Mouse (Mus musculus) CH12.LX (cell line): ENCODE measurements at regions not wholly inside any gene's neighbourhood (a gene's known extent, or its start where the extent isn't known, plus 50 kb on each side); places are given as distances from the start of the nearest gene placed in this dataset.

ENCODE experiments used
- CTCF ChIP-seq, 2 experiments: IDR thresholded peaks in 1 of 2; conservative IDR thresholded peaks in 1 of 2; 2 replicates each; pipeline ENCODE4 v1.5.1; 2011 to 2012; ENCODE audit warnings: low read depth in 2 of 2, low read length in 2 of 2, improper control_type of control experiment in 1 of 2, inconsistent platforms in 1 of 2, mild to moderate bottlenecking in 1 of 2, moderate library complexity in 1 of 2
- ELF1 ChIP-seq: IDR thresholded peaks from 2 replicates; pipeline ENCODE4 v1.6.1; 2014; ENCODE audit warnings: low read depth, mild to moderate bottlenecking, inconsistent platforms, low read length, improper control_type of control experiment
- EP300 ChIP-seq: IDR thresholded peaks from 2 replicates; pipeline ENCODE4 v1.6.1; 2011; ENCODE audit warnings: low read length, improper control_type of control experiment
- POLR2A ChIP-seq: IDR thresholded peaks from 2 replicates; pipeline ENCODE4 v1.6.1; 2011; ENCODE audit warnings: low read depth, mild to moderate bottlenecking, improper control_type of control experiment, low read length
- SIN3A ChIP-seq: IDR thresholded peaks from 2 replicates; pipeline ENCODE4 v1.6.1; 2012; ENCODE audit warnings: low read length, improper control_type of control experiment, inconsistent platforms
- ZNF384 ChIP-seq: IDR thresholded peaks from 2 replicates; pipeline ENCODE4 v1.6.1; 2012; ENCODE audit warnings: low read depth, low read length, improper control_type of control experiment, inconsistent platforms

- TF ChIP-seq SIN3A (no peak), CTCF (conservative IDR thresholded peaks at IDR 0.05 in 1 of 2, IDR thresholded peaks at IDR 0.05 in 1 of 2; ENCODE audit: low read depth in 2 of 2, low read length in 2 of 2) (no peak), ZNF384 (no peak), POLR2A (no peak), ELF1 (no peak), EP300 (no peak)
Measured at GRCm38 (mm10) chr15:86718376-86718775, 504.1 kb downstream of the Tbc1d22a start.
